In the genomic region with DNA sequence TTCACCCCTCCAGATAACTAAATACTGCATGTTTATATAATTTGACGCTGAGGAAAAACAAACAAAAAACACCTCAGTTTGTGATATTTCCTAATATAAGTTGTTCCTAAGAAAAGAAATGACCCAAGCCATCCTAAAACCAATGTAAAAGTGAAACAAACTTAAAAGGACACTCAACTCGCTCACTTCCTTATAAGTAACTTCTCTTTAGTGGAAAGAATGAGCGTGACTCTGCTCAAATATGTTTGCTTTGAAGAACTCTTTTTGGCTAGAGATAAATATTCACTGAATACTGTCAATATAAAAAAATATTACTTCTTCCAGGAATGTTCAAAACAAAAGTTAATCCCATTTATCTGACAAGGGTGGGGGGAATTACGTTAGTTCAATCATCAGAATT, we compare ENCODE assay signal across 19 mouse cellular contexts. TPM values are rescaled to one million over a fixed set of nuclear protein-coding genes. Genes with fewer than 3 reads are reported as not detected.
"Had no signal": no experiment of that assay in that cellular context is flagged by ENCODE, and none has a peak within 500 bp of the region (broad histone marks: within the 10 kb centered on the region; RNA-seq: fewer than 3 reads in every experiment).

No protein-coding gene starts in this region.

- H3K27ac ChIP-seq: lung, embryonic 15.5 days; macrophage; midbrain, embryonic 13.5 days; midbrain, embryonic 15.5 days; neural tube, embryonic 12.5 days; stomach, embryonic 15.5 days; stomach, postnatal 0 days had no signal

- H3K27me3 ChIP-seq: lung, embryonic 15.5 days; midbrain, embryonic 13.5 days; midbrain, embryonic 15.5 days; neural tube, embryonic 12.5 days; stomach, embryonic 15.5 days had no signal

- ATAC-seq: lung, postnatal 0 days; midbrain, embryonic 13.5 days; midbrain, embryonic 15.5 days had no signal

- H3K4me3 ChIP-seq: lung, embryonic 15.5 days; megakaryocyte, embryonic 14.5 days; midbrain, embryonic 13.5 days; midbrain, embryonic 15.5 days; neural tube, embryonic 12.5 days; stomach, embryonic 15.5 days had no signal

- H3K9me3 ChIP-seq: lung, embryonic 15.5 days; megakaryocyte, embryonic 14.5 days; midbrain, embryonic 13.5 days; midbrain, embryonic 15.5 days; neural tube, embryonic 12.5 days; stomach, embryonic 15.5 days had no signal

- H3K36me3 ChIP-seq: lung, embryonic 15.5 days; midbrain, embryonic 13.5 days; midbrain, embryonic 15.5 days; neural tube, embryonic 12.5 days; stomach, embryonic 15.5 days had no signal

- H3K4me2 ChIP-seq: lung, embryonic 15.5 days; midbrain, embryonic 11.5 days; midbrain, embryonic 13.5 days; midbrain, embryonic 15.5 days; neural tube, embryonic 12.5 days; stomach, embryonic 15.5 days had no signal

- H3K9ac ChIP-seq: lung, embryonic 15.5 days; midbrain, embryonic 13.5 days; midbrain, embryonic 15.5 days; neural tube, embryonic 12.5 days; stomach, embryonic 15.5 days had no signal

- DNase-seq: lung, adult 2 months; lung, postnatal 14 days; lung, postnatal 36 days; right cerebral cortex, postnatal 14 days; thymus, adult 2 months; thymus, postnatal 25 days; thymus, postnatal 4 days had no signal

- H3K4me1 ChIP-seq: lung, embryonic 15.5 days; midbrain, embryonic 13.5 days; midbrain, embryonic 15.5 days; neural tube, embryonic 12.5 days; stomach, embryonic 15.5 days had no signal

RNA-seq across cellular contexts. Expression of gene Fgf7, which starts 39.3 kb away (rescaled TPM):
- total RNA-seq: monocyte, adult 5-6 weeks; neutrophil, adult 5-6 weeks had no signal
